Mouse (Mus musculus): ENCODE measurements around the gene Ifnb1. TPM values are rescaled to one million over a fixed set of nuclear protein-coding genes. Genes with fewer than 3 reads are reported as not detected.
A peak's percentile ranks its signal among the peaks of the same experiment; 100 is the strongest.

The Ifnb1 gene
- polyA plus RNA-seq, 1 experiment, result not detected

DNA sequence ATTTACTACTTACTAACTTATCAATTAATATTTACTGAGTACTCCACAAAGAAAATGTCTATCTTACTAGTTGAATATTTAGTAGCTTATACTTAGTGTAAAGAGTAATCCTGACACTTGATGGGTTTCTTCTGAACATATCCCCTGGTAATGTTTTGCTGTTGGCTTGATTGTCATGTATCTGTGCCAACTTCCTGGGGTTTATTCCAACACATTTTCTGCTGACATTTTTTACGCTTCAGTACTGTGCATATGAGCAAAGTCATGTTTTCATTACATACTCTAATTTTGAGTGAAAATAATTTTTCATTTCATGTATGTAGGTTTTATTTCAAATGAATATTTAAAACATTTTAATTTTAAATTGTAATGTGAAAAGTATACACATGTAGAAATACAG lies 12.3 kb upstream of the Ifnb1 start:
- no peak for TF ChIP-seq POLR2A (IDR thresholded peaks at IDR 0.05; ENCODE audit: low read depth, low read length)
- no peak for TF ChIP-seq CTCF (IDR thresholded peaks at IDR 0.05; ENCODE audit: borderline replicate concordance, insufficient read depth, low read length)
- H3K4me1 ChIP-seq (ENCODE audit: control insufficient read depth, insufficient read depth, low read length), result peaks cover 12% of the 10 kb centered on the region; the same call in 1 of the 2 replicates
- no peak overlapping the region for H3K4me3 ChIP-seq (ENCODE audit: insufficient read depth, low read length)
- H3K27ac ChIP-seq (ENCODE audit: insufficient read depth, low read length), result no peak overlapping the region

- H3K4me1 ChIP-seq (ENCODE audit: control insufficient read depth, insufficient read depth, low read length), result peaks cover 14% of the 10 kb centered on the region; the same call in 1 of the 2 replicates
- H3K4me3 ChIP-seq (ENCODE audit: insufficient read depth, low read length), result no peak overlapping the region
- no peak overlapping the region for H3K27ac ChIP-seq (ENCODE audit: insufficient read depth, low read length)
- TF ChIP-seq CTCF (IDR thresholded peaks at IDR 0.05; ENCODE audit: borderline replicate concordance, insufficient read depth, low read length) (no peak), POLR2A (IDR thresholded peaks at IDR 0.05; ENCODE audit: low read depth, low read length) (no peak)
These were observed 10.9 kb upstream of the Ifnb1 start for GRCm38 (mm10) chr4:88533499-88533898.

DNA sequence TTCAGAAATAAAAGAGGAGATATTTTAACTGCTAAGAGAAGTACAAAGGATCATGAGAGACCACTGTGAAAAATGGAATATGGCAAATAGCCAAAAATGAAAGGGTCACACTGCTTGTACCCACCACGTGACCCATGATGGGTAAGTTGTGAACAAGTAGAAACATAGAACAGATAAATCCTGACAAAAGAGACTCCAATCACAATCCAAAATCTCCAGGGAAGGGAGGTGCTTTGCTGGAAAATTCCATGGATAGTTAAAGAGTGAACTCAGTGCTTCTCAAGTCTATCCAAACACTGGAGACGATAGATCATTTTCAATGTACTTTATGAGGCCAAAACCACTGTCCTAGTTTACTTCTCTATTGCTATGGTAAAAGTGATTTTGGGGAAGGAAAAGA lies 8.3 kb upstream of the Ifnb1 start:
- Histone ChIP-seq H3K4me1 (ENCODE audit: control insufficient read depth, insufficient read depth, low read length) (0 out of 2 replicates have a peak, but pooled peaks cover 5% of the 10 kb centered on the region), H3K27ac (ENCODE audit: insufficient read depth, low read length) (peak overlapping the region; percentile 100), H3K4me3 (ENCODE audit: insufficient read depth, low read length) (no peak overlapping the region)
- TF ChIP-seq CTCF (IDR thresholded peaks at IDR 0.05; ENCODE audit: borderline replicate concordance, insufficient read depth, low read length) (no peak), POLR2A (IDR thresholded peaks at IDR 0.05; ENCODE audit: low read depth, low read length) (no peak)

GRCm38 (mm10) chr4:88530271-88530670 lies 7.7 kb upstream of the Ifnb1 start:
- H3K4me3 ChIP-seq (ENCODE audit: insufficient read depth, low read length), result no peak overlapping the region
- 0 out of 2 replicates have a peak, but pooled peaks cover 5% of the 10 kb centered on the region for H3K4me1 ChIP-seq (ENCODE audit: control insufficient read depth, insufficient read depth, low read length)
- peak overlapping the region; percentile 100 for H3K27ac ChIP-seq (ENCODE audit: insufficient read depth, low read length)
- no peak for TF ChIP-seq CTCF (IDR thresholded peaks at IDR 0.05; ENCODE audit: borderline replicate concordance, insufficient read depth, low read length)
- no peak for TF ChIP-seq POLR2A (IDR thresholded peaks at IDR 0.05; ENCODE audit: low read depth, low read length)

DNA sequence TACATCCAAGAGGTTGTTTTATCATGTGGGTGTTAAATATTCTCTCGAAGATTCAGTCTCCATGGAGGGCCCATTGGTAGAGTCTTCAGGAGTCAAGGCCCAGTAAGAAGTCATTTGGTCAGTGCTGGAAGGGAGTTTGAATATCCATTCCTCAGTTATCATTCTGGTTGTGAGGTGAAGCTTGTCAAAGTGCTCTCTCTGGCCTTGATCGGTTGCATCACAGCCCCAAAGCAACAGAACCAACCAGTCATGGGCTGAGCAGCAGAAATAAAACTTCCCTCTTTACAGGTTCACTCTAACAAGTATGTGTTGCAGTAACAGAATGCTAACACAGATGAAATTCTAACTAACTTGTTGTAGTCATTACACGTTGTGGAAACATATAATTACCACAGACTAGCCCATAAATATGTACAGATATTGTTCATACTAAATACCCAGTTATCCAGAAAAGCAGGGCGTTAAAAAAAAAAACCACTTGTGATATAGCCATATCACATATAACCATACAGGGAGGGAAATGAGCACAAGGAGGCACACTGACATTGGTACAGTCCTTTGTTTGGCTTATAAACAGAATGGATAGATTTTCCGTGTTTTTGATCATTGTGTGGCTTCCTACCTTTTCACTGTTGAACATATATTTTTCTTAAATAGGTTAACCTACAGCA lies 3.9 kb upstream of the Ifnb1 start:
- H3K27ac ChIP-seq (ENCODE audit: insufficient read depth, low read length), result no peak overlapping the region

DNA sequence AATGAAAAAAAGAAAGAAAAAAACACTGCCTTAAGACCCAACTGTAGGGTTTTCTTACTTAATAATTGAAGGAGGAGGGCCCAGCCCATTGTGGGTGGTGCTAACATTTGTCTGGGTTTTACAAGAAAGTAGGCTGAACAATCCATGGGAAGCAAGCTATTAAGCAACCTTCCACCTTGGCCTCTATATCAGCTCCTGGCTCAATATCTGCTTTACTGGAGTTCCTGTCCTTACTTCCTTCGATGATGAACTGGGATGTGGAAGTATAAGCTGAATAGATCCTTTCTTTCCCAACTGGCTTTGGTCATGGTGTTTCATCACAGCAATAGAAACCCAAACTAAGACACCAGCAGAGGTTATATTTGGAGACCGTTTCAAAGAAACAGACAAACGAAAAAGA lies 2.8 kb upstream of the Ifnb1 start:
- Histone ChIP-seq H3K27ac (ENCODE audit: insufficient read depth, low read length) (no peak overlapping the region), H3K4me3 (ENCODE audit: insufficient read depth, low read length) (no peak overlapping the region), H3K4me1 (ENCODE audit: control insufficient read depth, insufficient read depth, low read length) (0 out of 2 replicates have a peak, but pooled peaks cover 2% of the 10 kb centered on the region)
- no peak for TF ChIP-seq CTCF (IDR thresholded peaks at IDR 0.05; ENCODE audit: borderline replicate concordance, insufficient read depth, low read length)
- no peak for TF ChIP-seq POLR2A (IDR thresholded peaks at IDR 0.05; ENCODE audit: low read depth, low read length)

More for the DNA sequence above, 3.9 kb upstream of the Ifnb1 start:
- Histone ChIP-seq H3K4me1 (ENCODE audit: control insufficient read depth, insufficient read depth, low read length) (0 out of 2 replicates have a peak, but pooled peaks cover 5% of the 10 kb centered on the region), H3K4me3 (ENCODE audit: insufficient read depth, low read length) (no peak overlapping the region)
- TF ChIP-seq CTCF (IDR thresholded peaks at IDR 0.05; ENCODE audit: borderline replicate concordance, insufficient read depth, low read length) (no peak), POLR2A (IDR thresholded peaks at IDR 0.05; ENCODE audit: low read depth, low read length) (no peak)

GRCm38 (mm10) chr4:88523241-88523640 lies 667 bp upstream of the Ifnb1 start:
- Histone ChIP-seq H3K4me3 (ENCODE audit: insufficient read depth, low read length) (no peak overlapping the region), H3K4me1 (ENCODE audit: control insufficient read depth, insufficient read depth, low read length) (no peaks in the 10 kb centered on the region), H3K27ac (ENCODE audit: insufficient read depth, low read length) (no peak overlapping the region)
- TF ChIP-seq CTCF (IDR thresholded peaks at IDR 0.05; ENCODE audit: borderline replicate concordance, insufficient read depth, low read length) (no peak), POLR2A (IDR thresholded peaks at IDR 0.05; ENCODE audit: low read depth, low read length) (no peak)

DNA sequence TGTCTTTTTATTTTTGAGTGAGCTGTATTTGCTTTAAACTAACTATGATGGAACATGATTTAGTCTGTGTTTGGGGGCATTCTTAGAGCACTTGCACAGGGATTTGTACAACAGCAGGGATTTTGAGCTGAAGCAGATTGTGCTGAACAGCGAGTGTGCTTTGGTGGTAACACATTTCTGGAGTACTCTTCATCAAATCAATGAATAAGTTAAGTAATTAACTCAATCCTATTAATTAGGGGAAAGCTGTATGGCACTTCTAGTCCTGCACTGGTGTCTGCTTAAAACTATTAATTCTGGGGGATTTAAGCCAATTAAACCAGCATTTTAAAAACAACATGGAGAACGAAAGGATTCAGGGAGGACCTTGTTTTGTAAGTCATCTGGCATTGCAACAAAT lies 4.6 kb downstream of the Ifnb1 start:
- H3K27ac ChIP-seq (ENCODE audit: insufficient read depth, low read length), result no peak overlapping the region
- H3K4me3 ChIP-seq (ENCODE audit: insufficient read depth, low read length), result no peak overlapping the region
- TF ChIP-seq POLR2A (IDR thresholded peaks at IDR 0.05; ENCODE audit: low read depth, low read length) (no peak), CTCF (IDR thresholded peaks at IDR 0.05; ENCODE audit: borderline replicate concordance, insufficient read depth, low read length) (no peak)
- H3K4me1 ChIP-seq (ENCODE audit: control insufficient read depth, insufficient read depth, low read length), result peaks cover 3% of the 10 kb centered on the region

DNA sequence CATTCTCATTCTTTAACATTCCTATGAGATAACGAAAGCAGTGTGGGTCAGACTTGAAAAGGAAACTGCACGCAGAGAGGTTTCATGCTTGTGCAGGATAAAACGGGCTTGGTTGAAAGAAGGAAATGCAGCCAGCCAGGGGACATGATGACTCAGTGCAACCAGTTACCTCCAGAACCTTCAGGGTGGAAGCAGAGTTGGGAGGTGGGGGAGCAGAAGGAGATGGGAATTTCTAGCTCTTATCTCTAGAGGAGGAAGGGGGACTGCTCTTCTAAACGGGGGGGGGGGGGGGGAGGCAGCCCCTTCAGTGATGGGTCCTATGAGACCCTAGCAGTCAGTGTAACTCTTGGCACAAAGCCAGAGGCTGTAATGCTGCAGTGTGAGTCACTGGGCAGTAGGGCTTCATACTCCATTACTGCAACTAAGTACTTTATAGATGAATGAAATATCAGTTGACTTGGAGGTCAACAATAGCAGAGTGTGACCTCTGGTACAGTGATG lies 6.8 kb downstream of the Ifnb1 start:
- H3K4me3 ChIP-seq (ENCODE audit: insufficient read depth, low read length), result no peak overlapping the region
- peaks cover 3% of the 10 kb centered on the region for H3K4me1 ChIP-seq (ENCODE audit: control insufficient read depth, insufficient read depth, low read length)
- H3K27ac ChIP-seq (ENCODE audit: insufficient read depth, low read length), result peak overlapping the region; percentile 35
- TF ChIP-seq POLR2A (IDR thresholded peaks at IDR 0.05; ENCODE audit: low read depth, low read length), result no peak
- no peak for TF ChIP-seq CTCF (IDR thresholded peaks at IDR 0.05; ENCODE audit: borderline replicate concordance, insufficient read depth, low read length)

DNA sequence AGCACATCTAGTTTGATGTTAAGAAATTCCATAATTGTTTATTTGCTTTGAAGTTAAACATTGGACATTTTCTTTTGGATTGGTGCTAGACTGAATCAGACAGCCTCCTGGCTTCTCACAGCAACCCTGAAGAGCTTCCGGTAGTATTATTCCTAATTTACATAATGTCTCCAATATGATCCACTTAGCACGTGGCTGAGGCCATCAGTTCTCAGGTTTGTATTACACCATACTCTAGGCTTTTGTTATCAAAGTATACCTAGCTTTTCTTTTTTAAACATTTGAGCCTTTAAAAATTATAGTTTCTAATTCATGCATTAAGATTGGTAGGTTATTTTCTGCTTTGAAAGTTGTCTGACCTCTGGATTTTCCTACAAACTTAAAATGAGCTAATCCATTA lies 7.3 kb downstream of the Ifnb1 start:
- H3K4me3 ChIP-seq (ENCODE audit: insufficient read depth, low read length), result no peak overlapping the region
- H3K4me1 ChIP-seq (ENCODE audit: control insufficient read depth, insufficient read depth, low read length), result peaks cover 3% of the 10 kb centered on the region
- H3K27ac ChIP-seq (ENCODE audit: insufficient read depth, low read length), result peak overlapping the region; percentile 48; the same call in 1 of the 2 replicates
- TF ChIP-seq POLR2A (IDR thresholded peaks at IDR 0.05; ENCODE audit: low read depth, low read length) (no peak), CTCF (IDR thresholded peaks at IDR 0.05; ENCODE audit: borderline replicate concordance, insufficient read depth, low read length) (no peak)

All from embryonic fibroblast, embryonic 13.5 days (primary cell).